Mouse (Mus musculus) retina, adult 2 months (tissue): ENCODE measurements around the gene Thoc6.

ENCODE experiments used
- DNase-seq: peaks from one replicate; pipeline ENCODE4 v3.0.0-alpha.2; 2012; ENCODE audit warnings: low read depth, low spot score

Thoc6 gene

DNA sequence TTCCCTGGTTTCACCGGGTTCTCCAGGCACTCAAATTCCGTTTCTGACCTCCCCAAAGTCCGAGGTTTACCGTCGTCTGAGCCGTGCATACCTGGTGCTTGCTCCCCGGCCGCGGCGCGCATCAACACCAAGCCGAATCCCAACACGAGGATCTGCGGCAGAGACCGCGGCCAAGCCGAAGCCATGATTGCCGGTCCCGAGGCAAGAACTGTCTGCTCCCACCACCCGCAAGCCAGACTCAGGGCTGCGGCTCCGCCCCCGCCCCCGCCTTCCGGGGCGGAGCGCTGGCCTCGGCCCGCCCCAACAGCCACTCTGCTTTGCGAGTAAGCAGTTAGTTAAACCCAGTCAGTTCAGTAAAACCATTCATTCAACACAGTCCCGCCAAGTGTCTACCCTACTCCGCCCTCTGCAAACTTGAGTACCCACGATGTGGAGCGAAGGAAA lies 3.6 kb upstream of the Thoc6 start, which contains the start of gene Tnfrsf12a:
Gene Tnfrsf12a, minus strand, starts transcription at position 233 of the 444 bp plus-strand sequence.
- DNase-seq = peak; percentile 48

DNA sequence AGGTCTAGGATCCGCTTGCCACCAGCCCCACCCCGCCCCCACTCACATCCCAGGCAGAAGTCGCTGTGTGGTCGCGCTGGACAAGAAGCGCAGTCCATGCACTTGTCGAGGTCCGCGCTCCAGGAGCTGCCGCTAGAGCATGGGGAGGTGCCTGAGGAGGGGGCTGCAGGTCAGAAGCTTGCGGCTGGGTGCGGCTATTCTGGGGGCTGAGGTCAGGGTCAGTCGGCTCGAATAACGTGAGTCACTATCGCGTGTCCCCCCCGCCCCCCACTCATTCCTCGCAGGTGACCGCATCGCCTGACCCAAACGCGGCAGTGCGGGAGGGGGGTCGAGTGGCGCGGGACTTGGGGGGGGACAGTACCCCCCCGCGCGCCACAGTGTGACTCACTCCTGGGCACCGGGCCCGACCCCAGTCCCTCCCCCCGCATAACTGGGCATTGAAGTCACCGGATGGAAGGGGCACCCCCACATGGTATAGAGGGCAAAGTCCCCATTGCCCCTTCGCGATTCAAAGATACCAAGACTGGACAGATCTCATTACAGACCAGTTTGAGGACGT lies 2.9 kb upstream of the Thoc6 start:
- no peak for DNase-seq

GRCm38 (mm10) chr17:23675564-23676281 lies 2.0 kb upstream of the Thoc6 start:
- DNase-seq = no peak

DNA sequence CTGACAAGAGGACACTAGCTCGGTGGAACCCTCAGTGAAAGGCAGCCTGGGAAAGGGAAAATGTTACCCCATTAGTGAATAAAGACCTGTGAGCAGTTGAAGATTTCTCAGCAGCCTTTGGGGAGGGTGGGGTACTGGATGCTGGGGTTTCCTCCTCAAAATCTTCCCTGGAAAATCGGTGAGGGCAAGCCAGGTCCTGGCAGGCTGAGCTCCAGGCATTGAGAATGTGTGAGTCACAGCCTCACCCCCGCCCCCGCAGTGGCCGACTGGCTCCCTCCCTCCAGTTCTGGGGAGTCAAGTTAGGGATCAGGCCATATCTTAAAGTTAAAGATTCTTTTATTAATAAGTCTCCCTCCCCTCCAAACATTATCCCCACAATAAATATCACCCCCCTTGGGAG lies 1.4 kb upstream of the Thoc6 start:
- no peak for DNase-seq

GRCm38 (mm10) chr17:23674271-23674952 lies 730 bp upstream of the Thoc6 start:
- DNase-seq = no peak

DNA sequence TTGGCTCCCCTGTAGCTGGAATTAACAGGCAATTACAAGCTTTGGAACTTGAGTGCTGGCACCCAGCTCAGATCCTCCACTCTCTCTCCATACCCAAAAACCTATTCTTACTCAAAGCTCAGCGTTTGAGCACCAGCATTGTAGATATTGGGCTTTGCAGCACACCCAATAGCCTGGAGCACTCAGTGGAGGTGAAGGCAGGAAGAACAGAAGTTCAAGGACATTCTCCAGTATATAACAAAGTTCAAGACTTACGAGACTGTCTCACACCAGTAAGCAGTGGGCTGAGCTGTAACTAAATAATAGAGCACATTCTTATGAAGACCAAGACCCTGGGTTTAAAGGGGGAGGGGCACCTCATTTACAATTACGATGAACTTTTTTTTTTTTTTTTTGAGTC lies 921 bp downstream of the Thoc6 start:
- no peak for DNase-seq

DNA sequence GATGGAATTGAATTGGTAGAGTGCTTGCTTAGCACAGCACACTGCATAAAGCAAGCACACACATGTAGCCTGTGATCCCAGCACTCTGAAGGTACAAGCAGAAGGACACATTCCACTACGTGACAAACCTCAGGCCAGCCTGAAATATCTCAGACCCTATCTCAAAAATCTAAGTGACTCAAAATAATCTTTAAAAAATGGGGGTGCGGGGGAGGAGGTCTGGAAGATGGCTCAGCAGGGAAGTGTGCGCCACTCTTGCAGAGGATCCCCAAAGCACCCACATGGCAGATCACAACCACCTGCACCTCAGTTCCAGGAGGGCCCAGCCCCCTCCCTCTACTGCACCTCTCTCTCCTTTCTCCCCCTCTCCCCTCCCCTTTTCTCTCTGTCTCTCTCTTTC lies 2.2 kb downstream of the Thoc6 start:
- no peak for DNase-seq

DNA sequence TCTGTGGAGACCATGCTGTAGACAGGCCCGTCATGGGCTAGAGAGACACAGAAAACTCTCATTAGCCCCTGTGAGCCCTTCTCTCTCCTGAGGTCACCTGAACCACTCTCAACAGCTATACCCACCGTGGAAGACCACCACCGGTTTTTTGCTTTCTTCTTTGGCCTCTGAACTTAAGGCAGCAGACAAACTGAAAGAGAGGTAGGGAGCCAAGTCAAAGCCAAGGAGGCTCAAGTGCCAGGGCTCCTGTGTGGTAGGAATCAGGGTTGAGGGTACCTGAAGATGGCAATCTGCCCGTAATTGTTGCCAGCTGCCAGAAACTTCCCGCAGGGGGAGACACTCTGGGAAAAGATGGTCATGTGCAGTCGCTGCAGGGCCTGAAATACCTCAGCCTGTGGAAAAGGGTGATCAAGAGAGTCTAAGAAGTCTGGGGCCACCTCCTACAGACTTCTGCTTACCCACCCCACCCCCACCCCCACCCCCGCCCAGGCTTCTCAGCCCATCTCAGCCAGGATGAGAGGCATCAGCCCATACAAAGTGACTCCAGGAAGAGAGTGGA lies 3.1 kb downstream of the Thoc6 start:
- DNase-seq = no peak

- DNase-seq = no peak
Observed at GRCm38 (mm10) chr17:23665511-23665910, 8.2 kb downstream of the Thoc6 start.

GRCm38 (mm10) chr17:23664556-23665021 lies 9.1 kb downstream of the Thoc6 start:
- no peak for DNase-seq

GRCm38 (mm10) chr17:23661526-23661925 lies 12.2 kb downstream of the Thoc6 start:
- DNase-seq = no peak

DNA sequence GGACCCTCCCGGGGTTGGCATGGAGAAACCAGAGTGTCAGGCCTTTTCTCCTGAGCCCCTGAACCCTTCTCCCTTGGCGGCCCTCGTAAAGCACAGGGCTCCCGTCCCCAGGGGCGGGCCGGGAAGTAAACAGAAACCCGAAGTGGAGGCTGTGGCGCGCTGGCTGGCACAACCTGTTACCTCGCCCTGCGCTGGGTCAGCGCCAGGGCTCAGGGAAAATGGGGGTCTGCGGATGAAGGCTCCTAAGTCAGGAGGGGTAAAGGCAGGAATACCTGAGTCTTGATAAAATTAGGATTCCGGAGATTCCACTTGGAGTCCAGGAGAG lies 12.8 kb downstream of the Thoc6 start:
- DNase-seq = no peak

GRCm38 (mm10) chr17:23660117-23660875 lies 13.4 kb downstream of the Thoc6 start, which contains the start of gene Bicdl2:
TSS of gene Bicdl2 (plus strand) at chr17:23660506.
- no peak for DNase-seq

- DNase-seq = no peak
Observed at GRCm38 (mm10) chr17:23658450-23658849, 15.2 kb downstream of the Thoc6 start.

DNA sequence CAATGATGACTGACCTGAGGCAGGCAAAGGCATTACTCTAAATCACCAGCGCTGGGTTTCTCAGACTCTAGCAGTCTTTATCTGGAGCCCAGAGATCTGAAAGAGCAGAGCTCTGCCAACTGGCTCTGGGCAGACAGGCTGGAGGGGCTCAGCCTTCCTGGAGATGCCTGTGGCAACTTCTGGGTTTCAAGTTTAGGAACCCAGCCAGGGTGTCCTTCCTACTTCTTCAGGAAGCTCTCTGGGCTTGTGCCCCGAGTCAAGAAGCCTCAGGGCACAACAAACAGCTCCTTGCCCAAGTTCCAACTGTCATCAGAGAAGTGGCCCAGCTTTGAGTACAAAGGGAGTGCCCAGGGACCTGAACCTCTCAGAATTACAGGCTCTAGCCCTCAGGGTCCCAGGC lies 19.3 kb downstream of the Thoc6 start:
- DNase-seq = no peak

DNA sequence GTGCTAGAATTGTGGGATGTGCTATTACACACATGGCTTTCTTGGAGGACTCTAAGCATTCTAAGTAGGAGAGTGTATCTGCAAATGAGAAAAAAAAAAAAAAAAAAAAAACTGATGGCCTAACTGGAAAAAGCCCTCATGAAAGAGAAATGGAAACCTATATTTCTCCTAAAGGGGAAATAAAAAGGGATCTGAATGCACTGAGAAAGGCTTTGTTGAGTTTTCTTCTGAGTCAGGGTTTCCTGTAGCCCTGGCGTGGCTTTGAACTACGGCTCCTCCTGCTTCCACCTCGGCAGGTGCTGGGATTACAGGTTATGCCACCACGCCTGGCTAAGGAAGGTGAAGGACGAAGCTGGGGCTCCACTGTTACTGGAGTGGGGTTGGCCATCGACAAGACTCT lies 19.7 kb downstream of the Thoc6 start:
- no peak for DNase-seq

DNA sequence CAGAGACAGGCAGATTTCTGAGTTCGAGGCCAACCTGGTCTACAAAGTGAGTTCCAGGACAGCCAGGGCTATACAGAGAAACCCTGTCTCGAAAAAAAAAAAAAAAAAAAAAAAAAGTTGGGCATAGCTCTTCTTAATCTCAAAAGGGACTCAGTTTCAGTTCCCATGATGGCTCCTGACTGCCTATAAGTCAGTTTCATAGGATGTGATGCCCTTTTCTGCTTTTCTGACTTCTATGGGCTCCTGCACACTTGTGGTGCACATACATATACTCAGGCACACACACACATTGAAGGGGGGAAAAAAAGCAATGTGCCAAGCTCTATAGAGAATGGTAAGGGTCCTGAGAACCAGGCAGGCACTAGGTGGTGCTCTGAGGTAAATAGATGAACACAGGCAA lies 20.4 kb downstream of the Thoc6 start:
- DNase-seq = no peak

DNA sequence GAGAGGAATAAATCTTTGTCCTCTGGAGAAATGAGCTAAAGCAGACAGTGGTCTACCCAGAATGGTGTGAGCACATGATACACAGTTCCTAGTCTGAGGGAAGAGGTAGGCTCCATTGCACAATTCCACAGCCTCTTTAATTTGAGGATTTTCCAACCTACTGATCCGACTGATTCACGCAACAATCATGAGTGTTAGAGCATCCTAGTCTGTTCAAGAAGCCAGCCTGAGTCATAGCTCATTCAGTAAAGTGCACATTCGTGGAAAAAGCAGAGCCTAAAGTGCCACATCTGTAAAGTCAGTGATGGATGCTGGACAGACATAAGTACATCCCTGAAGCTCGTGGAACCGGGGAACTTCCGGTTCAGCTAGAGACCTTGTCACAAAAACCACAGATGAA lies 22.3 kb downstream of the Thoc6 start:
- DNase-seq = no peak

- DNase-seq = no peak
Observed at GRCm38 (mm10) chr17:23645894-23646293, 27.8 kb downstream of the Thoc6 start.

GRCm38 (mm10) chr17:23644613-23645495 lies 28.8 kb downstream of the Thoc6 start, which contains the start of gene Mmp25:
TSS of gene Mmp25 (minus strand) at chr17:23645277.
- DNase-seq = no peak

DNA sequence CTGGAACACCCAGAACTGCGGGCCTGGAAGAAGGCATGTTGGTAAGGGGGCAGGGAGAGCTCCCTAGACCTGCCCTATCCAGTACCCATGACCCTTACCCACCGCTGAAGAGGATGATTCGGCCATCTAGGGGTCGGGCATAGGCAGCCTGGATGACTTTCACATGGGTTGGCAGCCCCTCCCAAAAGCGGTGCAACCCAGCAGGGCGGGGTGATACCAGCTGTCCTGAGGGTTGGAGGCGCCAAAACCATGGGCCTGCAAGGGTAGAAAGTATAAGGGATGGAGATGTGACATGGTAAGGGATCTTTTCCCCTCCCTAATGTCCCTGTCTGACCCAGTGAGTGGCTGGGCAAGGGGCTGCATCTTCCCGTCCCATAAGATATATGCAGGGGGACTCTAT lies 42.4 kb downstream of the Thoc6 start:
- DNase-seq = no peak
